ENCODE assay signal across 11 mouse cellular contexts in the genomic region with DNA sequence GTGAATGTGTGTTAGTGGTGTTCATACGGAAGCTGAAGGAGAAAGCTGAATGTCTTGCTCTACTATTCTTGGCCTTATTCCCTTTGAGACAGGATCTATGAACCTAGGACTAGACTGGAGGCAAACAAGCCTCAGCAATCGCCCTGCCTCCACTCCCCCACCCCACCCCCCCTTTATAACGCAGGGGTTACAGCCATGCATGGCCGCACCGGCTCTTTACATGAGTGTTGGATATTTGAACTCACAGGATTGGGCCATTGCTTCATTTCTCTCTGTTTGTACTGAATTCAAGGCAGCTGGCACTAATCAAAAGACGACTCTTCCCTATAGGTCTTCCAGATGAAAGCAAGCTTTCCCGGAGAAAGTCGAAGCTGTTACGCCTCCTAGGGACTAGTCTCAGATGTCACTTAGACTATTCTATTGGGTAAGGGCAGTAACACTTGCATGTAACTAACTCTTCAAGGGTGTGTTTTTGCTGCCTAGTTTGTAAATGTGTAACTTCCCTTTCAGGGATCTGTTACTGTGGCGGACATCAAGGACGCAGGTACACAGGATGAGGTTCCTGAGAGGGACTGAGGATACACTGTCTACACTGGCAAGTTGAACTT. TPM values are rescaled to one million over a fixed set of nuclear protein-coding genes. Genes with fewer than 3 reads are reported as not detected.
DNase-seq lines count a peak whose midpoint lies in the region; ATAC-seq lines count a peak whose summit lies in the region.
"Had no signal": no experiment of that assay in that cellular context is flagged by ENCODE, and none has a peak within 500 bp of the region (broad histone marks: within the 10 kb centered on the region; RNA-seq: fewer than 3 reads in every experiment).

No protein-coding gene starts in this region.

- intact Hi-C loops in heart, postnatal 10 days (cut with DNase I), result no loop called here

- peak; percentile 54 for DNase-seq in ZHBTc4 (ENCODE audit: low read depth, low spot score)
- peak; percentile 65 for DNase-seq in embryonic facial prominence, embryonic 11.5 days (ENCODE audit: low spot score)
- no peak for DNase-seq in liver, embryonic 13.5 days
- DNase-seq in heart, postnatal 10 days, result no peak
- DNase-seq in neural tube, embryonic 10.5 days (ENCODE audit: extremely low spot score, low spot score), result no peak
- DNase-seq in forebrain, embryonic 14.5 days (ENCODE audit: low spot score), result no peak
- no peak for DNase-seq in left cerebral cortex, adult 18-20 months (ENCODE audit: low spot score in 2 of 2)
- DNase-seq: adrenal gland, postnatal 10 days; heart, adult 2 months; heart, postnatal 14 days had no signal

- H3K4me3 ChIP-seq in embryonic facial prominence, embryonic 11.5 days (ENCODE audit: low read depth, low read length), result no peak overlapping the region
- H3K4me3 ChIP-seq in kidney, embryonic 14.5 days (ENCODE audit: low read length), result no peak overlapping the region
- no peak overlapping the region for H3K4me3 ChIP-seq in liver, embryonic 13.5 days (replicated peaks)
- no peak overlapping the region for H3K4me3 ChIP-seq in forebrain, embryonic 14.5 days (ENCODE audit: low read depth, low read length)
- H3K4me3 ChIP-seq: heart, adult 2 months had no signal

- peaks cover 4% of the 10 kb centered on the region for H3K4me1 ChIP-seq in embryonic facial prominence, embryonic 11.5 days (ENCODE audit: control insufficient read depth, insufficient read depth, low read length)
- peaks cover 16% of the 10 kb centered on the region for H3K4me1 ChIP-seq in kidney, embryonic 14.5 days (ENCODE audit: control insufficient read depth, insufficient read depth, low read length)
- H3K4me1 ChIP-seq in liver, embryonic 13.5 days (replicated peaks), result peaks cover 16% of the 10 kb centered on the region
- H3K4me1 ChIP-seq in forebrain, embryonic 14.5 days (ENCODE audit: control insufficient read depth, insufficient read depth, low read length), result peaks cover 8% of the 10 kb centered on the region; the same call in 1 of the 2 replicates

- H3K4me2 ChIP-seq in embryonic facial prominence, embryonic 11.5 days (ENCODE audit: low read depth, low read length), result no peak overlapping the region
- H3K4me2 ChIP-seq in kidney, embryonic 14.5 days (replicated peaks; ENCODE audit: low read depth, low read length), result peak overlapping the region; percentile 21; the same call in 1 of the 2 replicates
- H3K4me2 ChIP-seq in liver, embryonic 13.5 days, result peak overlapping the region; percentile 18
- no peak overlapping the region for H3K4me2 ChIP-seq in forebrain, embryonic 14.5 days (ENCODE audit: low read length)

- no peaks in the 10 kb centered on the region for H3K27me3 ChIP-seq in embryonic facial prominence, embryonic 11.5 days (ENCODE audit: control insufficient read depth, insufficient read depth, low read length)
- no peaks in the 10 kb centered on the region for H3K27me3 ChIP-seq in kidney, embryonic 14.5 days (ENCODE audit: control insufficient read depth, insufficient read depth, low read length)
- H3K27me3 ChIP-seq in liver, embryonic 13.5 days, result no peaks in the 10 kb centered on the region
- no peaks in the 10 kb centered on the region for H3K27me3 ChIP-seq in forebrain, embryonic 14.5 days (replicated peaks; ENCODE audit: control insufficient read depth, insufficient read depth, low read length)

- no peaks in the 10 kb centered on the region for H3K36me3 ChIP-seq in embryonic facial prominence, embryonic 11.5 days (replicated peaks; ENCODE audit: control insufficient read depth, insufficient read depth, low read depth, low read length)
- no peaks in the 10 kb centered on the region for H3K36me3 ChIP-seq in kidney, embryonic 14.5 days (ENCODE audit: control insufficient read depth, insufficient read depth, low read length)
- H3K36me3 ChIP-seq in liver, embryonic 13.5 days, result no peaks in the 10 kb centered on the region
- H3K36me3 ChIP-seq in forebrain, embryonic 14.5 days (ENCODE audit: control insufficient read depth, insufficient read depth, low read length), result no peaks in the 10 kb centered on the region

- H3K9ac ChIP-seq in embryonic facial prominence, embryonic 11.5 days (replicated peaks; ENCODE audit: low read length), result no peak overlapping the region
- no peak overlapping the region for H3K9ac ChIP-seq in kidney, embryonic 14.5 days (ENCODE audit: low read depth, low read length)
- H3K9ac ChIP-seq in liver, embryonic 13.5 days, result no peak overlapping the region
- H3K9ac ChIP-seq in forebrain, embryonic 14.5 days (ENCODE audit: low read length), result no peak overlapping the region

- H3K27ac ChIP-seq in embryonic facial prominence, embryonic 11.5 days (replicated peaks; ENCODE audit: low read depth, low read length), result no peak overlapping the region
- 0 out of 2 replicates have a peak overlapping the region, but pooled peaks have one; percentile 26 for H3K27ac ChIP-seq in kidney, embryonic 14.5 days (ENCODE audit: low read depth, low read length)
- peak overlapping the region; percentile 31; the same call in 1 of the 2 replicates for H3K27ac ChIP-seq in liver, embryonic 13.5 days
- H3K27ac ChIP-seq in forebrain, embryonic 14.5 days (ENCODE audit: low read depth, low read length), result no peak overlapping the region
- H3K27ac ChIP-seq: heart, adult 2 months had no signal

- ATAC-seq in embryonic facial prominence, embryonic 11.5 days (replicated peaks; ENCODE audit: insufficient number of reproducible peaks, low FRiP score, low TSS enrichment, low read depth), result no peak
- no peak for ATAC-seq in kidney, embryonic 14.5 days (ENCODE audit: low FRiP score, low TSS enrichment)
- ATAC-seq in liver, embryonic 13.5 days (ENCODE audit: low read depth), result no peak
- no peak for ATAC-seq in forebrain, embryonic 14.5 days

- WGBS in embryonic facial prominence, embryonic 11.5 days, result 29% methylated on average over 11 of the region's 11 CpGs
- WGBS in kidney, embryonic 14.5 days, result 16% methylated on average over 11 of the region's 11 CpGs
- 55% methylated on average over 11 of the region's 11 CpGs for WGBS in liver, embryonic 13.5 days (ENCODE audit: insufficient replicate concordance)
- WGBS in forebrain, embryonic 14.5 days, result 39% methylated on average over 11 of the region's 11 CpGs

- H3K9me3 ChIP-seq in embryonic facial prominence, embryonic 11.5 days (replicated peaks; ENCODE audit: control insufficient read depth, low read length), result no peaks in the 10 kb centered on the region
- no peaks in the 10 kb centered on the region for H3K9me3 ChIP-seq in kidney, embryonic 14.5 days (ENCODE audit: control insufficient read depth, low read length)
- no peaks in the 10 kb centered on the region for H3K9me3 ChIP-seq in liver, embryonic 13.5 days (replicated peaks)
- no peaks in the 10 kb centered on the region for H3K9me3 ChIP-seq in forebrain, embryonic 14.5 days (replicated peaks; ENCODE audit: control insufficient read depth, low read length)

RNA-seq across cellular contexts. Expression of a gene that starts 2.8 kb away (rescaled TPM):
- 407 and 422 TPM in 2 replicates for polyA plus RNA-seq in embryonic facial prominence, embryonic 11.5 days (2014; fragmentation: Nextera tagmentation; extraction: Ambion mirVana)
- 414 and 561 TPM in 2 replicates for polyA plus RNA-seq in kidney, embryonic 14.5 days (2014; fragmentation: Nextera tagmentation; extraction: Ambion mirVana)
- polyA plus RNA-seq in liver, embryonic 13.5 days (2015; fragmentation: Nextera tagmentation; extraction: Ambion mirVana), result 433 and 444 TPM in 2 replicates
- 10 to 100 TPM; 25.1 to 26.0 TPM for total RNA-seq in heart, postnatal 10 days (2021)
- polyA plus RNA-seq in forebrain, embryonic 14.5 days (2014; fragmentation: Nextera tagmentation; extraction: Ambion mirVana), result 147 and 215 TPM in 2 replicates
- 1 to 10 TPM; 3.0 to 3.4 TPM for total RNA-seq in left cerebral cortex, adult 18-20 months (2021)

RNA-seq across cellular contexts. Expression of a gene that starts 9.2 kb away (rescaled TPM):
- 18.3 and 18.6 TPM in 2 replicates for polyA plus RNA-seq in embryonic facial prominence, embryonic 11.5 days (2014; fragmentation: Nextera tagmentation; extraction: Ambion mirVana)
- polyA plus RNA-seq in kidney, embryonic 14.5 days (2014; fragmentation: Nextera tagmentation; extraction: Ambion mirVana), result 32.1 and 38.5 TPM in 2 replicates
- 21.0 and 22.2 TPM in 2 replicates for polyA plus RNA-seq in liver, embryonic 13.5 days (2015; fragmentation: Nextera tagmentation; extraction: Ambion mirVana)
- total RNA-seq in heart, postnatal 10 days (2021), result 10 to 100 TPM; 20.0 to 22.0 TPM
- polyA plus RNA-seq in forebrain, embryonic 14.5 days (2014; fragmentation: Nextera tagmentation; extraction: Ambion mirVana), result 28.5 and 29.5 TPM in 2 replicates
- total RNA-seq in left cerebral cortex, adult 18-20 months (2021), result 10 to 100 TPM; 19.0 to 19.4 TPM

Comparison
In these comparisons a context has a peak if more than half of its experiments do, and no peak if none do; other contexts are left out.
1. DNase-seq: peak in ZHBTc4 (single experiment) and embryonic facial prominence, embryonic 11.5 days (single experiment); none in liver, embryonic 13.5 days (single experiment), heart, postnatal 10 days (0 of 2), neural tube, embryonic 10.5 days (single experiment), forebrain, embryonic 14.5 days (single experiment) and left cerebral cortex, adult 18-20 months (0 of 2).
2. H3K27ac ChIP-seq: peak in kidney, embryonic 14.5 days (single experiment) and liver, embryonic 13.5 days (single experiment); none in embryonic facial prominence, embryonic 11.5 days (single experiment) and forebrain, embryonic 14.5 days (single experiment).
3. H3K4me2 ChIP-seq: peak in kidney, embryonic 14.5 days (single experiment) and liver, embryonic 13.5 days (single experiment); none in embryonic facial prominence, embryonic 11.5 days (single experiment) and forebrain, embryonic 14.5 days (single experiment).